Mouse (Mus musculus): ENCODE results near the gene Elob. TPM values are rescaled to one million over a fixed set of nuclear protein-coding genes. Genes with fewer than 3 reads are reported as not detected.

Elob gene
- polyA plus RNA-seq, 1 experiment from 2014 or later: 1,105 TPM

- DNase-seq (ENCODE audit: low spot score): no peak
- Histone ChIP-seq H3K27me3 (replicated peaks; ENCODE audit: control insufficient read depth, insufficient read depth, low read length) (no peaks in the 10 kb centered on the region), H3K36me3 (ENCODE audit: control insufficient read depth, insufficient read depth, low read length) (no peaks in the 10 kb centered on the region), H3K9ac (ENCODE audit: low read length) (no peak overlapping the region), H3K9me3 (ENCODE audit: control insufficient read depth, low read length) (no peaks in the 10 kb centered on the region), H3K4me2 (ENCODE audit: low read length) (no peak overlapping the region), H3K4me1 (replicated peaks; ENCODE audit: control insufficient read depth, insufficient read depth, low read length) (no peaks in the 10 kb centered on the region), H3K4me3 (ENCODE audit: low read depth, low read length) (no peak overlapping the region), H3K27ac (ENCODE audit: low read depth) (no peak overlapping the region)
- WGBS: 83% methylated on average over 6 of the region's 6 CpGs
- ATAC-seq (replicated peaks; ENCODE audit: low FRiP score, low TSS enrichment, low read depth): no peak
Measured at GRCm38 (mm10) chr17:23857193-23857592, 28.3 kb upstream of the Elob start.

- no peaks in the 10 kb centered on the region for H3K27me3 ChIP-seq (replicated peaks; ENCODE audit: control insufficient read depth, insufficient read depth, low read length)
- no peak overlapping the region for H3K4me2 ChIP-seq (ENCODE audit: low read length)
- H3K27ac ChIP-seq (ENCODE audit: low read depth): no peak overlapping the region
- H3K9me3 ChIP-seq (ENCODE audit: control insufficient read depth, low read length): no peaks in the 10 kb centered on the region
- H3K36me3 ChIP-seq (ENCODE audit: control insufficient read depth, insufficient read depth, low read length): no peaks in the 10 kb centered on the region
- H3K4me3 ChIP-seq (ENCODE audit: low read depth, low read length): no peak overlapping the region
- no peak for DNase-seq (ENCODE audit: low spot score)
- ATAC-seq (replicated peaks; ENCODE audit: low FRiP score, low TSS enrichment, low read depth): no peak
- WGBS: 84% methylated on average over 10 of the region's 10 CpGs
- H3K4me1 ChIP-seq (replicated peaks; ENCODE audit: control insufficient read depth, insufficient read depth, low read length): no peaks in the 10 kb centered on the region
- no peak overlapping the region for H3K9ac ChIP-seq (ENCODE audit: low read length)
Measured at GRCm38 (mm10) chr17:23854229-23854765, 25.4 kb upstream of the Elob start.

GRCm38 (mm10) chr17:23853292-23853691 is 24.4 kb upstream of the Elob start:
- Histone ChIP-seq H3K27me3 (replicated peaks; ENCODE audit: control insufficient read depth, insufficient read depth, low read length) (no peaks in the 10 kb centered on the region), H3K9me3 (ENCODE audit: control insufficient read depth, low read length) (no peaks in the 10 kb centered on the region), H3K27ac (ENCODE audit: low read depth) (no peak overlapping the region), H3K4me1 (replicated peaks; ENCODE audit: control insufficient read depth, insufficient read depth, low read length) (no peaks in the 10 kb centered on the region), H3K4me2 (ENCODE audit: low read length) (no peak overlapping the region), H3K36me3 (ENCODE audit: control insufficient read depth, insufficient read depth, low read length) (no peaks in the 10 kb centered on the region), H3K9ac (ENCODE audit: low read length) (no peak overlapping the region), H3K4me3 (ENCODE audit: low read depth, low read length) (no peak overlapping the region)
- ATAC-seq (replicated peaks; ENCODE audit: low FRiP score, low TSS enrichment, low read depth): 0 out of 2 replicates have a peak, but pooled peaks have one; percentile 21
- peak; percentile 65 for DNase-seq (ENCODE audit: low spot score)
- 44% methylated on average over 5 of the region's 5 CpGs for WGBS

- Histone ChIP-seq H3K36me3 (ENCODE audit: control insufficient read depth, insufficient read depth, low read length) (no peaks in the 10 kb centered on the region), H3K4me1 (replicated peaks; ENCODE audit: control insufficient read depth, insufficient read depth, low read length) (no peaks in the 10 kb centered on the region), H3K9me3 (ENCODE audit: control insufficient read depth, low read length) (no peaks in the 10 kb centered on the region), H3K4me3 (ENCODE audit: low read depth, low read length) (no peak overlapping the region), H3K27me3 (replicated peaks; ENCODE audit: control insufficient read depth, insufficient read depth, low read length) (no peaks in the 10 kb centered on the region), H3K4me2 (ENCODE audit: low read length) (no peak overlapping the region), H3K9ac (ENCODE audit: low read length) (no peak overlapping the region), H3K27ac (ENCODE audit: low read depth) (no peak overlapping the region)
- peak; percentile 84 for DNase-seq (ENCODE audit: low spot score)
- 57% methylated on average over 18 of the region's 19 CpGs for WGBS
- ATAC-seq (replicated peaks; ENCODE audit: low FRiP score, low TSS enrichment, low read depth): peak; percentile 62
Measured at GRCm38 (mm10) chr17:23850853-23851749, 22.2 kb upstream of the Elob start.

GRCm38 (mm10) chr17:23850028-23850427 is 21.1 kb upstream of the Elob start:
- Histone ChIP-seq H3K9ac (ENCODE audit: low read length) (no peak overlapping the region), H3K9me3 (ENCODE audit: control insufficient read depth, low read length) (no peaks in the 10 kb centered on the region), H3K4me1 (replicated peaks; ENCODE audit: control insufficient read depth, insufficient read depth, low read length) (no peaks in the 10 kb centered on the region), H3K4me3 (ENCODE audit: low read depth, low read length) (no peak overlapping the region), H3K27ac (ENCODE audit: low read depth) (no peak overlapping the region), H3K36me3 (ENCODE audit: control insufficient read depth, insufficient read depth, low read length) (no peaks in the 10 kb centered on the region), H3K27me3 (replicated peaks; ENCODE audit: control insufficient read depth, insufficient read depth, low read length) (no peaks in the 10 kb centered on the region), H3K4me2 (ENCODE audit: low read length) (no peak overlapping the region)
- DNase-seq (ENCODE audit: low spot score): no peak
- no peak for ATAC-seq (replicated peaks; ENCODE audit: low FRiP score, low TSS enrichment, low read depth)
- WGBS: 63% methylated on average over 2 of the region's 2 CpGs

- no peak within 1 kb of the TSS for H3K4me3 ChIP-seq (ENCODE audit: low read depth, low read length)
- H3K9ac ChIP-seq (ENCODE audit: low read length): no peak within 1 kb of the TSS
- no peak within 1 kb of the TSS for H3K27ac ChIP-seq (ENCODE audit: low read depth)
- H3K27me3 ChIP-seq (replicated peaks; ENCODE audit: control insufficient read depth, insufficient read depth, low read length): no peaks in the 10 kb centered on the region
- no peaks in the 10 kb centered on the region for H3K4me1 ChIP-seq (replicated peaks; ENCODE audit: control insufficient read depth, insufficient read depth, low read length)
- peak within 1 kb of the TSS; percentile 35 for H3K4me2 ChIP-seq (ENCODE audit: low read length)
- H3K9me3 ChIP-seq (ENCODE audit: control insufficient read depth, low read length): no peaks in the 10 kb centered on the region
- no peaks in the 10 kb centered on the region for H3K36me3 ChIP-seq (ENCODE audit: control insufficient read depth, insufficient read depth, low read length)
- DNase-seq (ENCODE audit: low spot score) (peak; percentile 71), ATAC-seq (replicated peaks; ENCODE audit: low FRiP score, low TSS enrichment, low read depth) (peak; percentile 38; the same call in 1 of the 2 replicates)
- WGBS: 11% methylated on average over 19 of the region's 19 CpGs
Measured at GRCm38 (mm10) chr17:23843812-23844273, 14.9 kb upstream of the Elob start, which contains the start of the genes Prss32 and Prss41. Prss32 (plus strand) TSS chr17:23843855. Prss41 (minus strand) TSS chr17:23844172.

- H3K4me3 ChIP-seq (ENCODE audit: low read depth, low read length): no peak overlapping the region
- DNase-seq (ENCODE audit: low spot score): no peak
Measured at GRCm38 (mm10) chr17:23843141-23843811, 14.3 kb upstream of the Elob start.

GRCm38 (mm10) chr17:23841145-23841544 is 12.2 kb upstream of the Elob start:
- no peaks in the 10 kb centered on the region for H3K9me3 ChIP-seq (ENCODE audit: control insufficient read depth, low read length)
- no peak overlapping the region for H3K9ac ChIP-seq (ENCODE audit: low read length)
- no peaks in the 10 kb centered on the region for H3K36me3 ChIP-seq (ENCODE audit: control insufficient read depth, insufficient read depth, low read length)
- 26% methylated on average over 4 of the region's 4 CpGs for WGBS
- DNase-seq (ENCODE audit: low spot score): peak; percentile 76
- no peaks in the 10 kb centered on the region for H3K27me3 ChIP-seq (replicated peaks; ENCODE audit: control insufficient read depth, insufficient read depth, low read length)
- no peak overlapping the region for H3K4me3 ChIP-seq (ENCODE audit: low read depth, low read length)
- no peak overlapping the region for H3K27ac ChIP-seq (ENCODE audit: low read depth)
- H3K4me1 ChIP-seq (replicated peaks; ENCODE audit: control insufficient read depth, insufficient read depth, low read length): no peaks in the 10 kb centered on the region
- no peak overlapping the region for H3K4me2 ChIP-seq (ENCODE audit: low read length)
- no peak for ATAC-seq (replicated peaks; ENCODE audit: low FRiP score, low TSS enrichment, low read depth)

More at GRCm38 (mm10) chr17:23843141-23843811, 14.3 kb upstream of the Elob start:
- Histone ChIP-seq H3K27ac (ENCODE audit: low read depth) (no peak overlapping the region), H3K9ac (ENCODE audit: low read length) (no peak overlapping the region), H3K4me2 (ENCODE audit: low read length) (peak overlapping the region; percentile 35; the same call in 1 of the 2 replicates), H3K27me3 (replicated peaks; ENCODE audit: control insufficient read depth, insufficient read depth, low read length) (no peaks in the 10 kb centered on the region), H3K4me1 (replicated peaks; ENCODE audit: control insufficient read depth, insufficient read depth, low read length) (no peaks in the 10 kb centered on the region), H3K9me3 (ENCODE audit: control insufficient read depth, low read length) (no peaks in the 10 kb centered on the region), H3K36me3 (ENCODE audit: control insufficient read depth, insufficient read depth, low read length) (no peaks in the 10 kb centered on the region)
- 48% methylated on average over 23 of the region's 23 CpGs for WGBS
- ATAC-seq (replicated peaks; ENCODE audit: low FRiP score, low TSS enrichment, low read depth): 0 out of 2 replicates have a peak, but pooled peaks have one; percentile 32

Measured in intestine, embryonic 14.5 days (tissue).